Mouse (Mus musculus) right cerebral cortex, postnatal 14 days (tissue): ENCODE measurements around the gene Ifnk.

Source experiments
- DNase-seq: peaks from one replicate; pipeline ENCODE4 v3.0.0; 2022

Gene Ifnk

DNA sequence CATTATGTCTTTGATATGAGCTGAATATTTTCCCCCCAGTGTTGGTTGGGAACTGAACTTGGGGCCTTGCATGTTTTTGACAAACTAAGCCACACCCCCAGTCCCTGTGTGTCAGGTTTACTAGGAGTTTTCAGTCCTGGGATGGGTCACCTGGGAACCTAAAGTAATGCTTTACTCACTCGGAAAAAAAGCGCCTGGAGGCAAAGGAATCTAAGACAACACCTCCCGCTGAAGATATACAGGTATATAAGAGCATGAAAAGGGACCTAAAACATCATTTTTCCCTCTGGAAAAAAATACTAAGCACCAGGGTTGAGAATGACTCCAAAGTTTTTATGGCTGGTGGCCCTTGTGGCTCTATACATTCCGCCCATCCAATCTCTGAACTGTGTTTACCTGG, at the start of gene Ifnk:
Ifnk (plus strand) TSS at position 301 of the 400 bp plus-strand sequence.
- DNase-seq: no peak

DNA sequence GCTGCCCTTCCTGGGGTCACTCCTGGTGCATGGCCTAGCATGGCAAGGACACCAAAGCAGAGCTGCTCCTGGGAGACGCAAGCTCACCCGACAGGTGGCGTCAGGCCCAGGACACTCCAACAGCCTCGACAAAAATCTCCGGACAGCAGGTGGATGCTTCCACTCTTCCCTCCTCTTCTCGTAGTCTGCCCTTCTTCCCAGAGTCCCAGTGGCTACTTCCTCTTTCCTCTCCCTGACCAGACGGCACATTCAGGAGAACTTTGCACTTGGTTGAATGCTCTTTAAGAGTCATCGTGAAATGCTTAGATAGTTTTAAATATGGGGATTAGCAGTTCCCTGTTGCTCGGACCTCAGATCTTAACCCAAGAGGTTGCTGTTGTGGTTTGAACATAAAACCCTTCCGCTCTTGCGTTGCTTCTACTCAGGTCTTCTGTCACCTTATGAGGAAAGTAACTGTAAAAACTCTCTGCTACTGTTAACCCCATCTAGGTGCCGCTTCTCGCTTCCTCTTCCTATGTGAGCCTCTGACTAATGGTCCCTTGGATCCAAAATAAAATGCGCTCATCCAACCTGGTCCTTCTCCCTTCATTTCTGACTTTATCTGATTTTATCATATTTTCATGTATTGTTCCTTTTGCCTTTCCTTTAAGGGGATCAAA, 46.6 kb upstream of the Ifnk start:
- no peak for DNase-seq

DNA sequence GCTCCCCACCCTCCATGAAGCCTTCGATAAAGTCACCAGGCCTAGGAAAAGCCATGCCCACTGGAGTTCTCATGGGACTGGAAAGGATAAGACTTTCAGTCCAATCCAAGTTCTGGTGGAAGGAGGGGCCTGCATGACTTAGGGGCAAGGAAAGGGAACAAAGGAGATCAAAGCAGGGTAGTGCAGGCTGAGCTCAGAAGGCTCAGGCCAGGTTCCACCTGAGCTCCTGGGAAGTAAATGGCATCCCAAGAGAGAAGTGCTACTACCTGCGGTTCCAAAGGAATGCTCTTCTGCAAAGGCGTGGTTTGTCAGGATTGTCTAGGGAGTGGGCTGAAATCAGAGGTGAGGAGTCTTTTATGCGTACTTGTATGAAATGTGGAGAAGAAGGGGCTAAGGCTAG, 39.4 kb upstream of the Ifnk start:
- DNase-seq: no peak

DNA sequence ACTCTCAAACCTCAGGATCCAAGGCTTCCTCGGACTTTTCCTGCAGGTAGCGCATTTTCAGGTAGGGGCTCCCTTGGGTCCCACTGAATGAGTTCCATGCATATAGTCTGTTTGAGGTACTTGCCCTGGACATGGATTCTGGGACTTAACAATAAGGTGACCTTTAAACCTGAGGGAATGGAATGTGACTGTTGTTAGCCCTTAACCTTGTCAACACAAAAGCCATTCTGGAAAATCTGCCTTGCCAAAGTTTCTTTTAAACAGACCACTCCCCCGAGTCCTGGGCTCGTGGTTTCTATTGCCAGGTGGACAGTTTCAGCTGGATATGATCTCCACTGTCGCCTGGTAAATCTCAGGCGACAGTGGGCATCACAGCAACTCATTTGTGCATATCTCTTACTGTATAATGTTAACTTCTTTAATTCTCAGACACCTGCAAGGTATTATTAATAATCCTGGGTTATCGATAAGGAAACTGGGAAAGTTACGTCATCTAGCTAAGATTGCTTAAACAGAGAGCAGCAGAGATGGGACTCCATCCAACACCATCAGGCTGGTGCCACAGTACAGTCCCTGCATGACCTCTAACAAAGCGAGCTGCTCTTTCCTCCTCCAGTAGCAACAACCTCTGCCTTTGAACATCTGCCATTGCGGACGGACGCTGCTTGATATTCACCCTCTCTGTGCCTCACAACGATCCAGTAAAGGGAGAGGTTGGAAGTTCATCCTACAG, 38.2 kb upstream of the Ifnk start:
- no peak for DNase-seq

DNA sequence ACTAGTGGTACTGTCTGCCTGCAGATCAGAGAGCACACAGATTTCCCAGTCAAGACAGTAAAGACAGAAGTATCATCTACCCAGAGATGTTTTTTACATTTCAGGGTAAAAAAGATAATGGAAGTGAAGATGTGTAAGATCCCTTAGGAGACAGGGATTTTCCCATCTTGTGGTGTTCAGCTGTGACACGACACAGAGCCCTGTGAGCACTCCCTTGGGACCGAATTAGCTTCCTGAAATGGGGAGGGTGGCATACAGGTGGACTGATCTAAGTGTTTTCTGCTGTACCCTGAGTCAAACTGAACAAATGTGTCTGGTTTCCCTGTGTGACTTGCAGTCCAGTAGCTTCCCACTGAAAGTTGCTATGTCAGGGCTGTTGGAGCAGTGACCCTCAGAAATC, 36.9 kb upstream of the Ifnk start:
- DNase-seq: no peak

DNA sequence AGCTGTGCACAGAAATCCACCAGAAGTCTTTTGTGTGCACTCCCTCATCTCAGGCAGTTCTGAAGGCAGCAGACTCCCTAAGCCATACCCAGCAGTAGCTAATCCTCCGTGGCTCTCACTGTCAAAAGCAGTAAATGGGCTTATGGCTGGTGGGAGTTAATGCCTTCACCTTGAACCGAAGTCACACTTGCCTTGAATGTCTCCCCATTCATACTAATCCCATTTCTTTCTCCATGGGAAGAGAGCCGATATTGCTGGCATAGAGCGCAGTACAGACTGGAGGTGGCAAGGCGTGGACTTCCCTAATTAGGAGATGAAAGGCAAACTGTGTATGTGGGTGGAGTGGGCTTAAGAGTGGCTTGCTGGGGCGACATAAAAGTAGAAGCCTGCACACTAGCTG, 35.9 kb upstream of the Ifnk start:
- DNase-seq: no peak

DNA sequence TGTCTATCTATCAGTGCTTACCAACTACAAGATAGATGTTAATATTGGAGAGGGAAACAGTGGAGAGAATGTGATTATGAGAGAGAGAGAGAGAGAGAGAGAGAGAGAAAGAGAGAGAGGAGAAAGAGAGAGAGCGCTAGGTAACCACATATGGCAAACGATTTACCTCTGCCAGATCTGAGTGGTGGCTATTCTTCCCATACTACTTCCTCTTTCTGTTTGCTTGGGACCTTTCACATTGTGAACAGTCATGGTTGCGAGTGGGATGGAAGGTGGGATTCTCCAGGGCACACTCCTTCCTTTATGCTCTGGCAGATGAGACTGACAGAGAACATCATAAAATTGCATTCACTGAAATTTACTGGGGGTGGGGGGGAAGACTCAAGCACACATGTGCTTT, 34.7 kb upstream of the Ifnk start:
- DNase-seq: no peak

DNA sequence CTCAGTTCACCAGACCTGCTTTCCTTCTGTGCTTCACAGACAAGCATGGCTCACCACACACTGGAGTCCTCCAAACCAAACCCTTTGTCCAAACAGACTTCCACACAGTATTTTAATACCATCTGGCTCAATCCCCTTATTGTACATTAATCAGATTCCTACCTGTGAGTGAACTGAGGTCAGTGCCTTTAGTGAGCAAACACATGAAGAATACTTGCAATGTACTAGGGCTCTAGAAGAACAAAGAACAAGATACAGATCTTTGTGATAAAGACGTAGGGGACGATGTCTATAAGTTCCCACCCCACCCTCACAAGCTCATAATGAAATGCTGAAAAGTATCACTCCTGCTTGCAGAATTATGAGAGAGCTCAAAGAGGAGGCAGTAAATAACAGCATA, 33.0 kb upstream of the Ifnk start:
- no peak for DNase-seq

DNA sequence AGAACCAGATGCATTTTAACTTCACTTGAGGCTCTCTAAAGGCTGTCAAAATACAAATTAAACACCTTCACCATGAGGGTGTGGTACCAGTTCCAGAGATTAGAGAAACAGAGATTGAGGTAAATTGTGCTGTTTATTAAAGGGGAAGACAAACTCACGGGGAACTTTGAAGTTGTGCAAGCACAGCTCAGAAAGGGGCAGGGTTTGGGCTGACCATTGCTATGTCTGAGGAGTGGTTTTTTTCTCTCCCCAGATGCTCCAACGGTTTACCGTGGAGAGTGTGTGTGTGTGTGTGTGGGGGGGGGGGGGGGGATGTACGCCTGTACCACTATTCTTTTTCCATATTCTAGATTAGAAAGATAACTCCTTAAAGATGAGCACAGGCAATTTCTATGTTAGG, 31.7 kb upstream of the Ifnk start:
- DNase-seq: no peak

DNA sequence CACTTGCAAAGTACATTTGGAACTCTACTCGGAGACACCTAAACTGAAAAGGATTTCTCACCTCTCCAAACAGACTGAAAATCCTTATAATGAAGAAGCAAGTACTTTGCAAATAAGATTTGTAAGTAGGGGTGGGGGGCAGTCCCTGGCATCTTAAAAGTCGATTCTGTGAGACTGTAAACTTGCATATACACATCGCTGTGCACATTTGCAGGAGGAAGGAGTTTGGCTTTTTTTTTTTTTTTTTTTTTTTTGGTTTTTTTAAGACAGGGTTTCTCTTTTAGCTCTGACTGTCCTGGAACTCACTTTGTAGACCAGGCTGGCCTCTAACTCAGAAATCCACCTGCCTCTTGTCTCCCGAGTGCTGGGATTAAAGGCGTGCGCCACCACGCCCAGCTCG, 31.3 kb upstream of the Ifnk start:
- DNase-seq: no peak

DNA sequence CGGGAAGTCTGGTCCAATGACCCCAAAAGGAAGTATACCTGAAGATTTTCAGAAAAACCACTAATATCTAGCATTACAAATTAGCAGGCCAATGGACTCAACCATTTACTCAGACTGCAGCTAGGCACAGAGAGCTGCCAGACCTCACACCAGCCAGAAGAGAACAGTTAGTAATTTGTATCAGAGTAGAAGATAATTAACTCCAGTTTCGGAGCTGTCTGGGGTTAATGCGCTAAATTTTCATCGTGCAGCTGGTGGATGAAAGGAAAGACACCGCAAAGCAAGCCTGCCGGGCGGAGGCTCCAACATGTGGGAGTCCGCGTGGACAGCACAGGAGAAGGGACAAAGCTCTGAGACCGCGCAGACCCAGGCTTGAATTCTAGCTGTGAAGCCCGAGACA, 30.8 kb upstream of the Ifnk start:
- DNase-seq: no peak

DNA sequence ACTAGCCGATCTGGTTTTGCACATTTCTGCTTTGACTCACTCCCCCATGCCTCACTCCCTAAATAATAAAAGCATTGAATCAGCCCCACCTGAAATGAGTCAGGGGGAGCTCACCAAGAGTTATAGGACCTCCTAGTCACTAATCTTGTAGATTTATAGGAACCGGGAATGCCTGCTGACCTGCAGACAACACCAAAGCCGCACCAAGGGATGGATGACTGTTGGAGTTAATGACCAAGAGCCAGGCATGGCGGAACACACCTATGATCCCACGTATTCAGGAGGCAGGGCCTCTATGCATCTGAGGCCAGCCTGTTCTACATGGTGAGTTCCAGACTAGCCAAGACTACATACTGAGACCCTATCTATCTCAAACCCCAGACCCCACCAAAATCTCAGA, 28.8 kb upstream of the Ifnk start:
- no peak for DNase-seq

DNA sequence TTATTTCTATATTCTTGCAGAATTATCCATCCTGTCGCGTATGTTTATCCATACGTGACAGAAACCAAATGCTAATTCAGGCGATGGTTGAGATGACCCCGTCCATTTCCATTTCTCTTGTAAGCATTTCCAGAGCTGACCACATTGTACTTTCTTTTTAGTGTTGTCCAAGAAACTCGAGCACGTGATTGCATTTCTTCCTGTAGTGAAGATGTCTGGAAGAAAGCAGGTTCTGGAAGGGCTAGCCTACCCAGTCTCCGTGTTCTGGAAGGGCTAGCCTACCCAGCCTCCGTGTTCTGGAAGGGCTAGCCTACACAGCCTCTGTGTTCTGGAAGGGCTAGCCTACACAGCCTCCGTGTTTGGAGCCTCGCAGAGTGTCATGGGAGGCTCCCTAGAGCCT, 27.8 kb upstream of the Ifnk start:
- no peak for DNase-seq

DNA sequence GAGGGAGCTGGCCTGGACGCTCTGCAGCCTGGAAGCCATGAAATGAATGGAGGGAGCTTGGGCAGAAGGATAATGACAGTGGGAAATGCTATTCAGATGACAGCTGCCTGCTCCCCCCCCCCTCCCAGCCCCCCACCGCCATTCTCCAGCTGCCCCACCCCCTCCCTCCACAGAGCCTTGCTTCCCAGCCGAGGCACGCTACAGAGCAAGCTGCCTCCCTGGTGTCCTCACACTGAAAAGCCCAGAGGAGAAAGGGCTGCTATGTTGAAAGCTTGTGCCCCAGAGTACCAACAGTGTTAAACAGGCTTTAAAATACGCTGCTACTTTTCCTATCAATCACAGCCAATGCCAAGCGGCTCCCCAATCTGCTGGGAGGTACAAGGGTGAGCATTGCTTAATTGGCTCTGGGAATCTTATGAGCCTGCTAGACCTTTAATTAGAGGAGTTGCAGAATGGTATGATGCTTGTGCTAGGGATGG, 26.5 kb upstream of the Ifnk start:
- no peak for DNase-seq

DNA sequence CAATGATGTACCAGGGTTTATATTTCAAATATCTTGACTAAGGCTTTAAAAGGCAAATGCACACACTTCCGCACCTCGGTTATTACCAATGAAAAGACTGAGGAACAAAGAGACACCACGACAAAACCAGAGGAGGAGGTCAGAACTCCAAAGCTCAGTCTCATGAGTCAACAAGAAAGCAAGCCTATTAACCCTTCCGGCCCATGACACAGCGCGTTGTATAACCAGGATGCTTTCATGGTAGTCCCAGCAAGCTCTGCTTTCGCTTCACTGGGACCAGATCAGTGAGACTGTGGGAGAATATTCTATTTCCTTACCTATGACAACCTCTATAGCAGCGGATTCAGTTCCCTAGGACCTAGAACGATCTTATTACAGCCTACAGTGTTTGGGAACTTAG, 25.1 kb upstream of the Ifnk start:
- DNase-seq: no peak

DNA sequence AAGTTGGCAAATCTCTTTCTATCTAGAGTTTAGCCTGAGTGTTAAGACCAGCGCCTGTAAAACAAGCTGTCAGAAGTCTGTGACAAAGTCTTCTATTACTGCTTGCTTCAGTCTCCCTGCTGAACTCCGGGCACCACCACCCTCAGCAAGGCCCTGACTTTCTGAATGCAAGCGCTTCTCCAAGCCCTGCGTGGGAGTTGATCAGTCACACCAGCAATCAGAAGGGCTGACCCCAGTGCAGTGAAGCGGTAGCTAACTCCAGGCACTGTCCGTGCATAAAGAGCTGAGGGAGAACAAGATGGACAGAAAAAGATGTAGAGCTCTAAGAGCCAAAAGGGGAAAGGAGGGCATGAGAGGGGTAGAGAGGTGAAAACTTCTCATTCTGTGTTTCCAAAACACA, 24.1 kb upstream of the Ifnk start:
- no peak for DNase-seq

DNA sequence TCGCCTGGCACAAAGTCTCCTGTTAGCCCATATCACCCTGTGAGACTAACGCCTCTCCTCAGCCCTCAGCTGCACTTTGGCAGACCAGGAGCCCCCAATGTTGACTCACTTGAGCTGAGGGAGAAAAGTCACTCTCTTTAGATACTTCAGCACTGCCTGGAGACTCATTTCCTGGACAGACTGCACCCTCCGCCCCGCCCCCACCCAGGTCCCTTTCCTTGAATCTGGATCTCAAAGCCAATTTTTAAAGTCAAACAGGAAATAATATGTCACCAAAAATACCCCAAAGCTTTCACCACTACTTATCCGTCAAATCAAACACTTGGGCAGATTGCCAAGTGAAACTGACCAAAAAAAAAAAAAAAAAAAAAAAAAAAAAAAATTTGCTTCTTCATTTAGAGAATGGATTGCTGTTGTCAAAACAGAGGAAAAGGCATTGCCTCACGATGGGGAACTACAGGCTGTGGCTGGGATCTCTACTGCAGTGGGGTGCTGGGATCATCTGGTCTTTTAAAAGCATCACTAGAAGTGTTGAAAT, 21.4 kb upstream of the Ifnk start:
- no peak for DNase-seq

DNA sequence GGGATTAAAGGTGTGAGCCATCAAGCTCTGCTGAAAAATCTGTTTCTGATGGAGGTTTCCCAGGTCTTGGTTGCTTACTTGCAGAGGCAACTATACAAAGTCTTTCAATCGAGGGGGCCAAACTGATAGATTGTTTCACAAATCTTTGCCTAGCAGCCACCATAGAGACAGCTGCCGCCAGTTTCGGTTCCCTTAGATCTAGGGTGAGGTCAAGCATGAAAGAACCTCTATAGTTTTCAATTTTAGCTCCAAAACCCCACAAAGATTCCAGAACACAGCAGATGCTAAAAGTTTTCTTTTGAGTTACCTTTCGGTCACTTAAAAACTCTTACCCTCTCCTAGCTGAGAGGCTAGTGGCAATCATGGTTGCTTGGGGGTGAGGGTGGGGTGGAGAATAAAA, 20.3 kb upstream of the Ifnk start:
- no peak for DNase-seq

DNA sequence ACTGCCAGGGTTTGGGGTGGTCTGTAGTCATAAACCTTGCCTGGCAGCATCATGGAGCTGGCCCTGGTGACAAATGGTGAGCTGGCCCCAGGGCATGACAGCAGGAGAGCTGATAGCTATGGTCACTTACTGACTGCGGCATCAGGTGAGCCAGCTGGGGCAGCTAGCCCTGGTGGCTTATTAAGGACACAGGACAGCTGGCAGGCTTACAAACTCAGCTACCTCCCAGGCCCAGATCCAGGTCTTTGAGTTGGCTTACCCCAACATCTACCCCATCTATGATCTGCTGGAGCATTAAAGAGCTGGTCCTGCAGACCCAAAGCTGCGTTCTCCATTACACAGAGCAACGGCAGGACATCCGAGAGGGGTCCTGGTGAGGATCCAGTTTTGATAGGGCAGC, 18.4 kb upstream of the Ifnk start:
- no peak for DNase-seq

DNA sequence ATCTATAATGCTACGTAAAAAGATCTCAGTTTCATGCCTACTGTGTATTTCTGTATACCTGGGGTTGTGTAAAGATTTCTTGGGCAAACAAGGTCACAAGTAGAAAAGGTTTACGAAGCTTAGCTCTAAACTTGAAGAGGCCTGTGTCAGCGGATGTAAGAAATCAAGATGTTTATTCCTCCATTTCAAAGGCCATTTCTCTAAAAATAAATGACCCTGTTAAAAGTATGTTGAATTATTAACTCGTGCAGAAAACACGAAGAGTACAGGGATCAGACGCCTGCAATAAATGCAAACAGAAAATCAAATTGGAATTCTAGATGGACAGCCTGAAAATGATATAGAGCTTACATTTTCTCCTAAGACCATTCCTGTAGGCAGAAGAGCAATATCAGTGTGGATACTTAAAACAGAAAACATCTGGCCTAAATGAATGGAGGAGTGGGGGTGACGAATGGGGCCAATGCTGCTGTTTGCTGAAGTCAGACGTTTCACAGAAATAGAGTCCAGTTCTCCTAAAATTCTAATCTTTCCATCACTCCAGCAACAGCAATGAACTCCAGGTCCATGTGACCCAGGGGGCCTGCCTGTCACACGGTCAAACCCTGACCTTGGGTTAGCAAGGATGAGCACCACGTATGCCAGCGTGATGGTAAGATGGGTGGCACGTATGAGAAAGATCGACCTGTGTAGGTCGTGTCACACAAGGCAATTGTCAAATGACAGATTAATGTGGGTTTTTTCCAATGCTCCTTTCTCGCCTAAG, 16.8 kb upstream of the Ifnk start:
- DNase-seq: no peak

DNA sequence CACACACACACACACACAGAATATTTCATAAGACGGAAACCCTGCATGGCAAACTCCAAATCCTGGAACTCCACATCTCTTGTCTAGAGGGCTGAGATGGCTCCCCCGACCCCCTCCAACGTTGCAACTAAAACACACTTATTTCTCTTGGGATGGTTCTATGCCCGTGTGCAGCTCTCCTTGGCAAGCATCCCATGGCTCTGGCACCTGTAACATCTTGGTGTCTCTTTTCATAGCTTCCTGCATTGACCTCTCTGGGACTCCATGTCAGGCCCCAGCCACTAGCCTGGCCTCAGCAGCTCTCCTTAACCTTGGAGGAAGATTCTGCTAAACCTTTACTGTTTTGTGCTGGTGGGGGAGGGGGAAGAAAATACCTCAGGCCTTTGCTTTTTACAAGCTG, 16.1 kb upstream of the Ifnk start:
- no peak for DNase-seq

DNA sequence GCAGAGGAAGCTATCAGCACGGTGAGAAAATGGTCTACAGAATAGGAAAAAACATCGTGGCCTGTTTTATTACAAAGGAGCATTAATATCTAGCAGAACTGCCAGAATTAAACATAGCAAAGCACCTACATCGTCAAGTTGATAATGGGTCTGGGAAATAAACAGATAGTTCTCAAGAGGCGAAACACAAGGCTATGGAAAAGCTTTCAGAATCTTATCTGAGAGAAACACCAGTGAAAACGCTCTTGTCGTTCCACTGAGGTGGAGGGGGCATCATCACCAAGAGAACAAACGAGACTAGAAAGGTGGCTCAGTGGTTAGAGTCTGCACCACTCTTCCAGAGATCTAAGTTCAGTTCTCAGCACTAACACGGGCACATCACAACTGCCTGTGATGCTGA, 14.9 kb upstream of the Ifnk start:
- DNase-seq: no peak

DNA sequence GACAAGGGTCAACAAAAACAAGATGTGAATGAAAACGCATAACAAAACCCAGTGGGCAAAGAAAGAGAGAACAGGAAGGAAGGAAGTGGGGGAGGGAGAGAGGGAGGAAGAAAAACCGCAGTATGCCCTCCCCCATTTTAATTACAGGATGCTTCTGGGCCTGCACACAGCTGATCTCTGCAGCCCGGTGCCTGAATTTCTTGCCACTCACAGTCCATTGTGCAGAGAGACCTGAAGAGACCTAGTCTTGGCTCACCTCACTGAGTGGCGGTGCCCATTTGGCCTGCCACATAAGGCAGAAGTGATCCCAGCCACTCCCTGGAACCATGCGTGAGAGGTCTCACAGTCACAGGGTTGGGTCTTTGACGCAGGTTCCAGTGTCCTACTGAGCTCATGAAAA, 13.8 kb upstream of the Ifnk start:
- no peak for DNase-seq

DNA sequence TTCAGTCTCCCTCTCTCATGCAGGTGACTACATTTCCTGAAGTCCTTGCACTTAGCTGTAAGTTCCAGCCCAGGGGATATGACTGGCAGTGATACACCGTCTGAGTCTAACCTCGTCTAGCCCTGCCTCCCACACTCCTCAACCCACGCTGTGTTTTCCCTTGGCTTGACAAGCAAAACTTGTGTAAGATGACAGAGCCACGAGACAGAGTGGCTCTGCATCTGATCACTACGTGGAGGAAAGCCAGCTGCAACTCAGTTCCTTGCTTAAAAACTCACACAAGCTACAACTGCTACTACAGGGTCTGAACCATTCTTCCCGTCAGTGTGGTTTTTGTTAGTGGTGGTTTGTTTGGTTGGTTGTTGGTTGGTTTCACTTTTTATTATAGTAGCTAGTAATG, 11.5 kb upstream of the Ifnk start:
- no peak for DNase-seq
